Mouse (Mus musculus) forebrain, postnatal 0 days (tissue): ENCODE results near the gene Camta1. TPM values are rescaled to one million over a fixed set of nuclear protein-coding genes. Genes with fewer than 3 reads are reported as not detected.

Experiments
- ATAC-seq: fragments of 200-750 bp; cut with Nextera tagmentation; 2 replicates; pipeline ENCODE4 v1.8.0; 2017; ENCODE audit warnings: mild to moderate bottlenecking, moderate library complexity
- DNase-seq: peaks from one replicate; pipeline ENCODE4 v3.0.0-alpha.2; 2015
- H3K27ac ChIP-seq: fragments of 300-500 bp; sonication (generic); 2 replicates; pipeline ENCODE4 v1.5.1; 2014; ENCODE audit warnings: low read depth, mild to moderate bottlenecking, antibody characterized with exemption, low read length, moderate library complexity, mixed read lengths
- H3K27me3 ChIP-seq: fragments of 300-500 bp; sonication (generic); 2 replicates; pipeline ENCODE4 v1.6.1; 2014; ENCODE audit warnings: mild to moderate bottlenecking, low read length, mixed read lengths; ENCODE audit not compliant: insufficient read depth
- H3K36me3 ChIP-seq: fragments of 300-500 bp; sonication (generic); 2 replicates; pipeline ENCODE4 v1.6.1; 2014; ENCODE audit warnings: mild to moderate bottlenecking, moderate library complexity; ENCODE audit not compliant: insufficient read depth
- H3K4me1 ChIP-seq: fragments of 300-500 bp; sonication (generic); 2 replicates; pipeline ENCODE4 v1.6.1; 2014; ENCODE audit warnings: antibody characterized with exemption; ENCODE audit not compliant: insufficient read depth
- H3K4me2 ChIP-seq: fragments of 300-500 bp; sonication (generic); 2 replicates; pipeline ENCODE4 v1.6.1; 2014; ENCODE audit warnings: low read depth, mild to moderate bottlenecking, moderate library complexity
- H3K4me3 ChIP-seq: fragments of 300-500 bp; sonication (generic); 2 replicates; pipeline ENCODE4 v1.5.1; 2014; ENCODE audit warnings: low read depth, low read length, mixed read lengths
- H3K9ac ChIP-seq: fragments of 300-500 bp; sonication (generic); 2 replicates; pipeline ENCODE4 v1.6.1; 2014; ENCODE audit warnings: mild to moderate bottlenecking
- H3K9me3 ChIP-seq: fragments of 300-500 bp; sonication (generic); 2 replicates; pipeline ENCODE4 v1.6.1; 2016; ENCODE audit warnings: low read length
- CTCF ChIP-seq: sonication (generic); IDR thresholded peaks from 2 replicates; pipeline ENCODE4 v1.5.1; 2016; ENCODE audit warnings: antibody characterized with exemption, control low read depth, low read depth
- WGBS: fragments of 180-500 bp; shearing (Covaris S2); extraction: QIAGEN DNeasy Blood & Tissue Kit; methylation state at CpG from one replicate; pipeline ENCODE4 v1.1.7; 2014; 5-methylcytosine and 5-hydroxymethylcytosine counted together
- polyA plus RNA-seq: library from polyadenylated mRNA; unstranded; fragments of >200 nt; fragmentation: Nextera tagmentation; extraction: Ambion mirVana; gene quantifications from 2 replicates; pipeline ENCODE4 v1.2.1, GENCODE M21; 2015
- total RNA-seq: library from RNA; depleted of rRNA; stranded (reverse); fragments of >200 nt; gene quantifications from 2 replicates; pipeline ENCODE4 v1.2.3, GENCODE M21; 2014

Camta1 gene
- total and polyA plus RNA-seq, 2 experiments from 2014 or later, result 87.4 to 131 TPM

GRCm38 (mm10) chr4:151492786-151493185, 368.9 kb downstream of the Camta1 start:
- H3K9ac ChIP-seq, result no peak overlapping the region
- no peak for TF ChIP-seq CTCF

GRCm38 (mm10) chr4:151483977-151484313, 377.7 kb downstream of the Camta1 start:
- ATAC-seq, result peak; percentile 13; the same call in 1 of the 2 replicates
- H3K27ac ChIP-seq, result no peak overlapping the region

More at GRCm38 (mm10) chr4:151492786-151493185, 368.9 kb downstream of the Camta1 start:
- no peak overlapping the region for H3K27ac ChIP-seq
- DNase-seq (no peak), ATAC-seq (no peak)
- H3K4me2 ChIP-seq, result no peak overlapping the region
- no peaks in the 10 kb centered on the region for H3K27me3 ChIP-seq
- 92% methylated on average over 10 of the region's 10 CpGs for WGBS
- H3K36me3 ChIP-seq, result no peaks in the 10 kb centered on the region
- no peaks in the 10 kb centered on the region for H3K9me3 ChIP-seq
- H3K4me1 ChIP-seq, result no peaks in the 10 kb centered on the region
- no peak overlapping the region for H3K4me3 ChIP-seq

GRCm38 (mm10) chr4:151483299-151483976, 378.2 kb downstream of the Camta1 start:
- TF ChIP-seq CTCF, result peak; percentile 93

More at GRCm38 (mm10) chr4:151483977-151484313, 377.7 kb downstream of the Camta1 start:
- Histone ChIP-seq H3K4me3 (no peak overlapping the region), H3K36me3 (no peaks in the 10 kb centered on the region), H3K4me2 (no peak overlapping the region), H3K27me3 (peaks cover 4% of the 10 kb centered on the region), H3K4me1 (no peaks in the 10 kb centered on the region), H3K9ac (no peak overlapping the region), H3K9me3 (no peaks in the 10 kb centered on the region)
- 32% methylated on average over 8 of the region's 8 CpGs for WGBS
- DNase-seq, result no peak
- TF ChIP-seq CTCF, result no peak

GRCm38 (mm10) chr4:151480928-151481327, 380.7 kb downstream of the Camta1 start:
- H3K36me3 ChIP-seq, result no peaks in the 10 kb centered on the region
- H3K4me2 ChIP-seq, result no peak overlapping the region
- 0 out of 2 replicates have a peak, but pooled peaks cover 5% of the 10 kb centered on the region for H3K9me3 ChIP-seq
- TF ChIP-seq CTCF, result peak; percentile 33
- H3K9ac ChIP-seq, result no peak overlapping the region
- no peak overlapping the region for H3K4me3 ChIP-seq
- no peak for DNase-seq
- H3K27me3 ChIP-seq, result peaks cover 5% of the 10 kb centered on the region
- 89% methylated on average over 3 of the region's 3 CpGs for WGBS
- no peak overlapping the region for H3K27ac ChIP-seq
- H3K4me1 ChIP-seq, result no peaks in the 10 kb centered on the region
- no peak for ATAC-seq

More at GRCm38 (mm10) chr4:151483299-151483976, 378.2 kb downstream of the Camta1 start:
- Histone ChIP-seq H3K27ac (no peak overlapping the region), H3K4me2 (peak overlapping the region; percentile 16), H3K27me3 (peaks cover 9% of the 10 kb centered on the region), H3K9ac (no peak overlapping the region), H3K36me3 (no peaks in the 10 kb centered on the region), H3K9me3 (no peaks in the 10 kb centered on the region), H3K4me3 (no peak overlapping the region), H3K4me1 (no peaks in the 10 kb centered on the region)
- DNase-seq (peak; percentile 89), ATAC-seq (peak; percentile 91)
- WGBS, result 2% methylated on average over 21 of the region's 21 CpGs

GRCm38 (mm10) chr4:151477950-151478349, 383.7 kb downstream of the Camta1 start:
- TF ChIP-seq CTCF, result no peak
- 93% methylated on average over 6 of the region's 6 CpGs for WGBS
- Histone ChIP-seq H3K9me3 (0 out of 2 replicates have a peak, but pooled peaks cover 5% of the 10 kb centered on the region), H3K27me3 (peaks cover 5% of the 10 kb centered on the region), H3K4me3 (no peak overlapping the region), H3K27ac (no peak overlapping the region), H3K9ac (no peak overlapping the region), H3K4me2 (no peak overlapping the region), H3K4me1 (no peaks in the 10 kb centered on the region), H3K36me3 (no peaks in the 10 kb centered on the region)
- ATAC-seq (no peak), DNase-seq (no peak)

- WGBS, result 52% methylated on average over 16 of the region's 16 CpGs
- ATAC-seq, result no peak
- no peak overlapping the region for H3K4me3 ChIP-seq
- no peak overlapping the region for H3K4me2 ChIP-seq
- DNase-seq, result no peak
- 0 out of 2 replicates have a peak, but pooled peaks cover 4% of the 10 kb centered on the region for H3K4me1 ChIP-seq
- TF ChIP-seq CTCF, result no peak
- peaks cover 5% of the 10 kb centered on the region for H3K27me3 ChIP-seq
- H3K9me3 ChIP-seq, result 0 out of 2 replicates have a peak, but pooled peaks cover 5% of the 10 kb centered on the region
- H3K36me3 ChIP-seq, result no peaks in the 10 kb centered on the region
- H3K27ac ChIP-seq, result no peak overlapping the region
- H3K9ac ChIP-seq, result no peak overlapping the region
Measured at GRCm38 (mm10) chr4:151474895-151475470, 386.7 kb downstream of the Camta1 start.

- no peak for DNase-seq
- Histone ChIP-seq H3K4me2 (no peak overlapping the region), H3K36me3 (no peaks in the 10 kb centered on the region), H3K27me3 (no peaks in the 10 kb centered on the region), H3K9me3 (0 out of 2 replicates have a peak, but pooled peaks cover 5% of the 10 kb centered on the region), H3K4me1 (0 out of 2 replicates have a peak, but pooled peaks cover 4% of the 10 kb centered on the region), H3K27ac (no peak overlapping the region), H3K4me3 (no peak overlapping the region), H3K9ac (no peak overlapping the region)
- ATAC-seq, result no peak
- no peak for TF ChIP-seq CTCF
- WGBS, result 70% methylated on average over 4 of the region's 4 CpGs
Measured at GRCm38 (mm10) chr4:151471886-151472285, 389.8 kb downstream of the Camta1 start.
